Comparison of ENCODE assay signal across 11 mouse cellular contexts in the genomic region with DNA sequence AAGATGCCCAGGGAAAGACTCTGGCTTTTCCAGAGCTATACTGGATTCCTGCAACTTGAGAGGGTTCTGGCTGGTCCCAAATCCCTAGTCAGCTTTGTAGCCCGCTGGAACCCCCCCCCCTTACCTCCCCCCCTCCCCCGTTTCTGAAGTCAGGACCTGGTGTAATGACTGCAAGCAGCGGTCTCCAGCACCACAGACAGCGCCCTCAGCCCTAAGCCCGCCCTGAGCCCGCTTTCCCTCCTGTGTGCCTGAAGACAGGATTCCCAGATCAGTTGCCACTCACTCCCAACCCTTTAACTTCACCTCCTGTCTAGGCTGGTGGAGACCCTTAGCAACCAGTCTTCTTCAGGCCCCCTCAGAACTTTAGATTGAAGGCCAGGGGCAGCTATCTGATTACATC. TPM values are rescaled to one million over a fixed set of nuclear protein-coding genes. Genes with fewer than 3 reads are reported as not detected.
A peak's percentile ranks its signal among the peaks of the same experiment; 100 is the strongest.
DNase-seq lines count a peak whose midpoint lies in the region; ATAC-seq and TF ChIP-seq lines count a peak whose summit lies in the region.
"Had no signal": no experiment of that assay in that cellular context is flagged by ENCODE, and none has a peak within 500 bp of the region (broad histone marks: within the 10 kb centered on the region; RNA-seq: fewer than 3 reads in every experiment).

No protein-coding gene starts in this region.

- no peak overlapping the region for H3K27ac ChIP-seq in kidney, embryonic 15.5 days
- 0 out of 2 replicates have a peak overlapping the region, but pooled peaks have one; percentile 97 for H3K27ac ChIP-seq in hindbrain, embryonic 10.5 days
- H3K27ac ChIP-seq: lung, embryonic 15.5 days had no signal

- TF ChIP-seq POLR2A in myocyte (IDR thresholded peaks at IDR 0.05; ENCODE audit: insufficient read length, low read depth) = no peak

- no peaks in the 10 kb centered on the region for H3K36me3 ChIP-seq in kidney, embryonic 15.5 days
- H3K36me3 ChIP-seq in hindbrain, embryonic 10.5 days = peaks cover 27% of the 10 kb centered on the region
- H3K36me3 ChIP-seq in myocyte (ENCODE audit: control insufficient read depth, insufficient read depth) = no peaks in the 10 kb centered on the region
- H3K36me3 ChIP-seq: G1E; lung, embryonic 15.5 days had no signal

- H3K4me2 ChIP-seq in kidney, embryonic 15.5 days = no peak overlapping the region
- no peak overlapping the region for H3K4me2 ChIP-seq in myocyte (ENCODE audit: low read depth)
- H3K4me2 ChIP-seq: lung, embryonic 15.5 days had no signal

- H3K27me3 ChIP-seq in kidney, embryonic 15.5 days = peaks cover 91% of the 10 kb centered on the region
- peaks cover 56% of the 10 kb centered on the region for H3K27me3 ChIP-seq in hindbrain, embryonic 10.5 days (ENCODE audit: insufficient read depth, poor library complexity, severe bottlenecking)
- H3K27me3 ChIP-seq in myocyte (ENCODE audit: control insufficient read depth, insufficient read depth, insufficient read length) = peaks cover 81% of the 10 kb centered on the region

- peaks cover 25% of the 10 kb centered on the region for H3K4me1 ChIP-seq in kidney, embryonic 15.5 days
- H3K4me1 ChIP-seq in hindbrain, embryonic 10.5 days (replicated peaks) = peaks cover 56% of the 10 kb centered on the region

- no peak overlapping the region for H3K9ac ChIP-seq in kidney, embryonic 15.5 days
- H3K9ac ChIP-seq: lung, embryonic 15.5 days had no signal

- H3K79me2 ChIP-seq in myocyte (ENCODE audit: control insufficient read depth, insufficient read depth) = no peaks in the 10 kb centered on the region

- H3K9me3 ChIP-seq in kidney, embryonic 15.5 days (replicated peaks) = no peaks in the 10 kb centered on the region
- no peaks in the 10 kb centered on the region for H3K9me3 ChIP-seq in hindbrain, embryonic 10.5 days
- H3K9me3 ChIP-seq: lung, embryonic 15.5 days had no signal

- H3ac ChIP-seq in myocyte (ENCODE audit: control insufficient read depth, insufficient read length) = no peak overlapping the region

- no peak overlapping the region for H3K4me3 ChIP-seq in kidney, embryonic 15.5 days (replicated peaks)
- H3K4me3 ChIP-seq in hindbrain, embryonic 10.5 days = peak overlapping the region; percentile 79
- no peak overlapping the region for H3K4me3 ChIP-seq in myocyte
- H3K4me3 ChIP-seq: lung, embryonic 15.5 days had no signal

- peak; percentile 31 for DNase-seq in kidney, postnatal 14 days
- peak; percentile 74 for DNase-seq in embryo, embryonic 10.5 days (ENCODE audit: low spot score)
- peak; percentile 50 for DNase-seq in hindbrain, embryonic 10.5 days (ENCODE audit: low spot score)
- no peak for DNase-seq in gastrocnemius, postnatal 36 days
- DNase-seq in left cerebral cortex, adult 8-10 months (ENCODE audit: low spot score in 2 of 2) = no peak
- no peak for DNase-seq in heart, adult 11 months
- DNase-seq: right cerebral cortex, postnatal 4 days had no signal

- WGBS in kidney, embryonic 15.5 days = 4% methylated on average over 6 of the region's 6 CpGs
- 3% methylated on average over 6 of the region's 6 CpGs for WGBS in hindbrain, embryonic 10.5 days

- intact Hi-C loops in gastrocnemius, postnatal 36 days (cut with DNase I) = no loop called here

- ATAC-seq in kidney, embryonic 15.5 days (replicated peaks; ENCODE audit: low FRiP score) = no peak

TF ChIP-seq in myocyte, 11 proteins besides CTCF, POLR2A, EP300 and RAD21:
- TF ChIP-seq SRF (IDR thresholded peaks at IDR 0.05; ENCODE audit: control insufficient read depth, insufficient read length, low read depth) (no peak), REST (IDR thresholded peaks at IDR 0.05; ENCODE audit: insufficient read depth, insufficient read length) (peak; percentile 80)

RNA-seq across cellular contexts. Expression of a gene that starts 2.1 kb away (rescaled TPM):
- polyA plus RNA-seq in kidney, embryonic 15.5 days (2015; fragmentation: Nextera tagmentation; extraction: Ambion mirVana) = 0.13 and 0.43 TPM in 2 replicates
- 6.3 and 12.8 TPM in 2 replicates for polyA plus RNA-seq in hindbrain, embryonic 10.5 days (2016; fragmentation: Nextera tagmentation; extraction: Ambion mirVana)
- not detected for polyA plus RNA-seq in myocyte (2012; fragmentation: generic; extraction: Trizol)
- not detected for total RNA-seq in gastrocnemius, postnatal 36 days (2021)
- total RNA-seq in left cerebral cortex, adult 8-10 months (2022) = 10 to 100 TPM; 70.0 to 82.4 (median 74.9) TPM
- polyA plus RNA-seq: G1E had no signal

Comparison
In these comparisons a context has a peak if more than half of its experiments do, and no peak if none do; other contexts are left out.
1. DNase-seq: peak in kidney, postnatal 14 days (single experiment), embryo, embryonic 10.5 days (single experiment) and hindbrain, embryonic 10.5 days (single experiment); none in gastrocnemius, postnatal 36 days (0 of 2), left cerebral cortex, adult 8-10 months (0 of 2) and heart, adult 11 months (single experiment).